In the genomic region with DNA sequence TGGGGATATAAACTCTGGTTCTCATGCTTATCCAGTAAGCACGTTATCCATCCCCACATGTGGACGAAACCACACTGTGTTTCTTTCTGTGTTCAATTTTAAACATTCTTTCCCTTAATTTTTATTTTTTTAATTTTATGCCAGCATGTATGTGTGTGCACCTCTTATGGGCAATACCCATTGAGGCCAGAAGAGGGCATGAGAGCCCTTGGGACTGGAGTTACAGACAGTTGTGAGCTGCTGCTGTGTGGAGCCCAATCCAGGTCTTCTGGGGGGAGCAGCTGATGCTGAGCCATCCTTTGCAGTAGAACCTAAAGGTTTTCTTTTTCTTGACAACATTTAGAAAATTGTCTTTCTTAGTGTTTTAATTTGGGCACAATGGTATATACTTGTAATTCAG, we compare ENCODE assay signal across 9 mouse cellular contexts. TPM values are rescaled to one million over a fixed set of nuclear protein-coding genes. Genes with fewer than 3 reads are reported as not detected.
DNase-seq lines count a peak whose midpoint lies in the region; ATAC-seq and TF ChIP-seq lines count a peak whose summit lies in the region.
"Had no signal": no experiment of that assay in that cellular context is flagged by ENCODE, and none has a peak within 500 bp of the region (broad histone marks: within the 10 kb centered on the region; RNA-seq: fewer than 3 reads in every experiment).

No protein-coding gene starts in this region.

- no peak overlapping the region for H3K27ac ChIP-seq in layer of hippocampus, adult 2 months

- no peak overlapping the region for H3K4me3 ChIP-seq in layer of hippocampus, adult 2 months

- peak; percentile 40 for DNase-seq in CD4-positive, CD25-positive, alpha-beta regulatory T cell, adult 2 months (ENCODE audit: low read depth, low spot score)
- DNase-seq in layer of hippocampus, adult 2 months (ENCODE audit: low spot score in 2 of 2) = no peak
- DNase-seq in layer of hippocampus, adult 9-11 months = no peak
- peak; percentile 60 for DNase-seq in brain, adult 2 months (ENCODE audit: low read depth, low spot score)
- DNase-seq in lung, postnatal 36 days = peak; percentile 74
- DNase-seq in urinary bladder, postnatal 10 days (ENCODE audit: low spot score) = no peak
- no peak for DNase-seq in spleen, postnatal 4 days (ENCODE audit: low spot score in 2 of 2)

- no peak for ATAC-seq in CD4-positive, CD25-positive, alpha-beta regulatory T cell, adult 4 months
- ATAC-seq: inflammation-experienced regulatory T-cells, adult 6 months had no signal

- TF ChIP-seq CTCF in layer of hippocampus, adult 2 months (conservative IDR thresholded peaks at IDR 0.05) = peak; percentile 78

RNA-seq across cellular contexts. Expression of a gene that starts 52.8 kb away (rescaled TPM):
- not detected for polyA plus RNA-seq in CD4-positive, CD25-positive, alpha-beta regulatory T cell, adult 4 months (2017; shearing (Covaris generic))
- 1 to 10 TPM; 4.1 to 5.7 TPM for total RNA-seq in layer of hippocampus, adult 2 months (2021)
- polyA plus RNA-seq: inflammation-experienced regulatory T-cells, adult 6 months had no signal

Comparison
In these comparisons a context has a peak if more than half of its experiments do, and no peak if none do; other contexts are left out.
1. DNase-seq: peak in CD4-positive, CD25-positive, alpha-beta regulatory T cell, adult 2 months (single experiment), brain, adult 2 months (single experiment) and lung, postnatal 36 days (single experiment); none in layer of hippocampus, adult 2 months (0 of 2), layer of hippocampus, adult 9-11 months (single experiment), urinary bladder, postnatal 10 days (single experiment) and spleen, postnatal 4 days (0 of 2).